Mouse (Mus musculus): ENCODE results near the gene Gm10358. TPM values are rescaled to one million over a fixed set of nuclear protein-coding genes. Genes with fewer than 3 reads are reported as not detected.
"Not testable (repeated sequence)": the region's sequence is repeated elsewhere in the genome, so short reads cannot be mapped to it uniquely, and the experiment has no call there.

The Gm10358 gene
- 0.06 TPM for polyA plus RNA-seq (2012; fragmentation: generic; extraction: Trizol)

- H3ac ChIP-seq (ENCODE audit: control insufficient read depth, insufficient read length): no peak within 1 kb of the TSS
- no peaks in the 10 kb centered on the region for H3K27me3 ChIP-seq (ENCODE audit: control insufficient read depth, insufficient read depth, insufficient read length)
- no peak within 1 kb of the TSS for H3K4me3 ChIP-seq
- no peaks in the 10 kb centered on the region for H3K79me2 ChIP-seq (ENCODE audit: control insufficient read depth, insufficient read depth)
- TF ChIP-seq POLR2A (IDR thresholded peaks at IDR 0.05; ENCODE audit: insufficient read length, low read depth): no peak
- no peak for TF ChIP-seq REST (IDR thresholded peaks at IDR 0.05; ENCODE audit: insufficient read depth, insufficient read length)
- no peak for TF ChIP-seq TCF12 (IDR thresholded peaks at IDR 0.05; ENCODE audit: insufficient read depth, poor library complexity, severe bottlenecking)
- no peak for TF ChIP-seq E2F4 (IDR thresholded peaks at IDR 0.05; ENCODE audit: insufficient read depth)
- TF ChIP-seq MAX (IDR thresholded peaks at IDR 0.05; ENCODE audit: low read depth): no peak
- TF ChIP-seq TCF3 (IDR thresholded peaks at IDR 0.05; ENCODE audit: insufficient read length, low read depth): no peak
- TF ChIP-seq CEBPB (IDR thresholded peaks at IDR 0.05; ENCODE audit: insufficient read depth, poor library complexity, severe bottlenecking): no peak
- no peaks in the 10 kb centered on the region for H3K36me3 ChIP-seq (ENCODE audit: control insufficient read depth, insufficient read depth)
- no peak within 1 kb of the TSS for H3K4me2 ChIP-seq (ENCODE audit: low read depth)
Observed at GRCm38 (mm10) chr8:75406489-75406888, at the start of gene Gm10358. Gene Gm10358, minus strand, starts transcription at chr8:75406589.

GRCm38 (mm10) chr8:75448394-75448793 lies 42.0 kb upstream of the Gm10358 start, which contains the start of gene Iqcm:
Gene Iqcm, plus strand, starts transcription at chr8:75448694.
- no peak within 1 kb of the TSS for H3K4me3 ChIP-seq

GRCm38 (mm10) chr8:75415696-75416095 lies 9.3 kb upstream of the Gm10358 start:
- not testable (repeated sequence) for H3ac ChIP-seq (ENCODE audit: control insufficient read depth, insufficient read length); H3K4me3 ChIP-seq; H3K27me3 ChIP-seq (ENCODE audit: control insufficient read depth, insufficient read depth, insufficient read length); H3K79me2 ChIP-seq (ENCODE audit: control insufficient read depth, insufficient read depth); H3K4me2 ChIP-seq (ENCODE audit: low read depth); H3K36me3 ChIP-seq (ENCODE audit: control insufficient read depth, insufficient read depth)

More at GRCm38 (mm10) chr8:75448394-75448793, 42.0 kb upstream of the Gm10358 start, which contains the start of gene Iqcm:
- no peaks in the 10 kb centered on the region for H3K79me2 ChIP-seq (ENCODE audit: control insufficient read depth, insufficient read depth)
- H3ac ChIP-seq (ENCODE audit: control insufficient read depth, insufficient read length): no peak within 1 kb of the TSS
- TF ChIP-seq POLR2A (IDR thresholded peaks at IDR 0.05; ENCODE audit: insufficient read length, low read depth) (no peak), SRF (IDR thresholded peaks at IDR 0.05; ENCODE audit: control insufficient read depth, insufficient read length, low read depth) (no peak), E2F4 (IDR thresholded peaks at IDR 0.05; ENCODE audit: insufficient read depth) (no peak), MYOG (IDR thresholded peaks at IDR 0.05; ENCODE audit: control insufficient read depth in 1 of 3, insufficient read depth in 1 of 3, insufficient read length in 2 of 3, low read depth in 2 of 3) (no peak), TCF12 (IDR thresholded peaks at IDR 0.05; ENCODE audit: insufficient read depth, poor library complexity, severe bottlenecking) (no peak), USF1 (IDR thresholded peaks at IDR 0.05; ENCODE audit: low read depth) (no peak), TCF3 (IDR thresholded peaks at IDR 0.05; ENCODE audit: insufficient read length, low read depth) (no peak), CEBPB (IDR thresholded peaks at IDR 0.05; ENCODE audit: insufficient read depth, poor library complexity, severe bottlenecking) (no peak)
- H3K36me3 ChIP-seq (ENCODE audit: control insufficient read depth, insufficient read depth): no peaks in the 10 kb centered on the region
- no peak within 1 kb of the TSS for H3K4me2 ChIP-seq (ENCODE audit: low read depth)
- H3K27me3 ChIP-seq (ENCODE audit: control insufficient read depth, insufficient read depth, insufficient read length): no peaks in the 10 kb centered on the region

- Histone ChIP-seq H3K36me3 (ENCODE audit: control insufficient read depth, insufficient read depth) (no peaks in the 10 kb centered on the region), H3K27me3 (ENCODE audit: control insufficient read depth, insufficient read depth, insufficient read length) (no peaks in the 10 kb centered on the region), H3ac (ENCODE audit: control insufficient read depth, insufficient read length) (no peak overlapping the region), H3K79me2 (ENCODE audit: control insufficient read depth, insufficient read depth) (no peaks in the 10 kb centered on the region), H3K4me2 (ENCODE audit: low read depth) (no peak overlapping the region), H3K4me3 (no peak overlapping the region)
- TF ChIP-seq POLR2AphosphoS2 (IDR thresholded peaks at IDR 0.05; ENCODE audit: insufficient read length, low read depth) (no peak), POLR2A (IDR thresholded peaks at IDR 0.05; ENCODE audit: insufficient read length, low read depth) (no peak), E2F4 (IDR thresholded peaks at IDR 0.05; ENCODE audit: insufficient read depth) (no peak), CEBPB (IDR thresholded peaks at IDR 0.05; ENCODE audit: insufficient read depth, poor library complexity, severe bottlenecking) (no peak), USF1 (IDR thresholded peaks at IDR 0.05; ENCODE audit: low read depth) (no peak), TCF3 (IDR thresholded peaks at IDR 0.05; ENCODE audit: insufficient read length, low read depth) (no peak), MYOD1 (IDR thresholded peaks at IDR 0.05; ENCODE audit: control insufficient read depth in 1 of 3, insufficient read length in 2 of 3, low read depth in 2 of 3) (no peak)
Observed at GRCm38 (mm10) chr8:75384770-75385290, 21.6 kb downstream of the Gm10358 start.

- no peak overlapping the region for H3K4me2 ChIP-seq (ENCODE audit: low read depth)
- no peaks in the 10 kb centered on the region for H3K79me2 ChIP-seq (ENCODE audit: control insufficient read depth, insufficient read depth)
- no peak overlapping the region for H3ac ChIP-seq (ENCODE audit: control insufficient read depth, insufficient read length)
- no peaks in the 10 kb centered on the region for H3K36me3 ChIP-seq (ENCODE audit: control insufficient read depth, insufficient read depth)
- H3K4me3 ChIP-seq: no peak overlapping the region
- TF ChIP-seq TCF3 (IDR thresholded peaks at IDR 0.05; ENCODE audit: insufficient read length, low read depth) (no peak), E2F4 (IDR thresholded peaks at IDR 0.05; ENCODE audit: insufficient read depth) (no peak), MYOD1 (IDR thresholded peaks at IDR 0.05; ENCODE audit: control insufficient read depth in 1 of 3, insufficient read length in 2 of 3, low read depth in 2 of 3) (no peak), MYOG (IDR thresholded peaks at IDR 0.05; ENCODE audit: control insufficient read depth in 1 of 3, insufficient read depth in 1 of 3, insufficient read length in 2 of 3, low read depth in 2 of 3) (no peak)
- H3K27me3 ChIP-seq (ENCODE audit: control insufficient read depth, insufficient read depth, insufficient read length): no peaks in the 10 kb centered on the region
Observed at GRCm38 (mm10) chr8:75375530-75376123, 30.8 kb downstream of the Gm10358 start.
